Mouse (Mus musculus) heart, embryonic 12.5 days (tissue): Measurements from ENCODE around the gene Abca7. TPM values are rescaled to one million over a fixed set of nuclear protein-coding genes. Genes with fewer than 3 reads are reported as not detected.

Experiments used
- ATAC-seq: fragments of 200-750 bp; cut with Nextera tagmentation; 2 replicates; pipeline ENCODE4 v1.8.0; 2017; ENCODE audit warnings: moderate TSS enrichment, moderate library complexity; ENCODE audit not compliant: insufficient number of reproducible peaks, low FRiP score
- H3K27ac ChIP-seq: fragments of 300-500 bp; sonication (generic); 2 replicates; pipeline ENCODE4 v1.5.1; 2016; ENCODE audit warnings: mild to moderate bottlenecking, moderate library complexity; ENCODE audit not compliant: poor library complexity, severe bottlenecking
- H3K27me3 ChIP-seq: fragments of 300-500 bp; sonication (generic); replicated peaks from 2 replicates; pipeline ENCODE4 v1.6.1; 2016; ENCODE audit warnings: mild to moderate bottlenecking, moderate library complexity
- H3K36me3 ChIP-seq: fragments of 300-500 bp; sonication (generic); 2 replicates; pipeline ENCODE4 v1.6.1; 2016; ENCODE audit warnings: mild to moderate bottlenecking, moderate library complexity
- H3K4me1 ChIP-seq: fragments of 300-500 bp; sonication (generic); replicated peaks from 2 replicates; pipeline ENCODE4 v1.6.1; 2016; ENCODE audit warnings: mild to moderate bottlenecking
- H3K4me2 ChIP-seq: fragments of 300-500 bp; sonication (generic); 2 replicates; pipeline ENCODE4 v1.6.1; 2016; ENCODE audit warnings: mild to moderate bottlenecking, moderate library complexity
- H3K4me3 ChIP-seq: fragments of 300-500 bp; sonication (generic); 2 replicates; pipeline ENCODE4 v1.5.1; 2016; ENCODE audit warnings: mild to moderate bottlenecking
- H3K9ac ChIP-seq: fragments of 300-500 bp; sonication (generic); 2 replicates; pipeline ENCODE4 v1.6.1; 2016; ENCODE audit warnings: mild to moderate bottlenecking, moderate library complexity
- H3K9me3 ChIP-seq: fragments of 300-500 bp; sonication (generic); replicated peaks from 2 replicates; pipeline ENCODE4 v1.6.1; 2016; ENCODE audit warnings: mild to moderate bottlenecking, moderate library complexity
- WGBS: fragments of 180-500 bp; shearing (Covaris S2); methylation state at CpG from one replicate; pipeline ENCODE4 v1.1.7; 2016; 5-methylcytosine and 5-hydroxymethylcytosine counted together
- polyA plus RNA-seq: library from polyadenylated mRNA; unstranded; fragments of >200 nt; fragmentation: Nextera tagmentation; extraction: Ambion mirVana; gene quantifications from 2 replicates; pipeline ENCODE4 v1.2.1, GENCODE M21; 2016

Abca7 gene
- polyA plus RNA-seq, 1 experiment from 2014 or later = 5.1 TPM

GRCm38 (mm10) chr10:79985334-79986231 is 10.7 kb upstream of the Abca7 start:
- H3K4me2 ChIP-seq = peak overlapping the region; percentile 90
- peak overlapping the region; percentile 82 for H3K4me3 ChIP-seq
- H3K9me3 ChIP-seq = no peaks in the 10 kb centered on the region
- no peaks in the 10 kb centered on the region for H3K27me3 ChIP-seq
- H3K27ac ChIP-seq = peak overlapping the region; percentile 94
- WGBS = 4% methylated on average over 35 of the region's 35 CpGs
- peaks cover 67% of the 10 kb centered on the region for H3K4me1 ChIP-seq
- H3K36me3 ChIP-seq = peaks cover 10% of the 10 kb centered on the region
- peak overlapping the region; percentile 97 for H3K9ac ChIP-seq
- ATAC-seq = 0 out of 2 replicates have a peak, but pooled peaks have one; percentile 5

- H3K27ac ChIP-seq = peak overlapping the region; percentile 94
- peaks cover 11% of the 10 kb centered on the region for H3K36me3 ChIP-seq
- no peaks in the 10 kb centered on the region for H3K27me3 ChIP-seq
- peaks cover 66% of the 10 kb centered on the region for H3K4me1 ChIP-seq
- H3K9ac ChIP-seq = peak overlapping the region; percentile 73
- ATAC-seq = no peak
- peaks cover 5% of the 10 kb centered on the region; the same call in 1 of the 2 replicates for H3K9me3 ChIP-seq
- H3K4me2 ChIP-seq = peak overlapping the region; percentile 90
- 25% methylated on average over 6 of the region's 6 CpGs for WGBS
- peak overlapping the region; percentile 82; the same call in 1 of the 2 replicates for H3K4me3 ChIP-seq
These were observed 9.9 kb upstream of the Abca7 start for GRCm38 (mm10) chr10:79986232-79986878.

DNA sequence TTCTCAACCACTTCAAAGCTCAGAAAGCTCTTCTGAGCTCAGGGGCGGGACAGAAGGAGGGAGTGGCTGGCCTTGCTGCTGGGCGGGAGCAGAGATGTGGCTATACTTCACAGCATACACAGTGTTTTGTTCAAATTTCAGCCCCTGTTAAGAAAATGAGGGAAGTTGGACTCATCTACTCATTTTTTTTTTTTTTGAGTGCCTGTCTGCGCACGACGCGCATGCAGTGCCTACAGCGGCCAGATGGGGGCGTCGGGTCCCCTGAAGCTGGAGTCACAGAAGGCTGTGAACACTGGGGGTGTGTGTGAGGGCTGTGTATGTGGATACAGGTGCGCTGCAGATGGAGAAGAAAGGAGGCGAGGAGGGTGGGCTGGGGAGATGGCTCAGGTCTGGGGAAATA is 9.3 kb upstream of the Abca7 start:
- Histone ChIP-seq H3K36me3 (peaks cover 14% of the 10 kb centered on the region), H3K27me3 (no peaks in the 10 kb centered on the region), H3K27ac (peak overlapping the region; percentile 94), H3K4me3 (no peak overlapping the region), H3K4me1 (peaks cover 61% of the 10 kb centered on the region), H3K9me3 (peaks cover 7% of the 10 kb centered on the region; the same call in 1 of the 2 replicates), H3K9ac (peak overlapping the region; percentile 89), H3K4me2 (peak overlapping the region; percentile 90)
- 7% methylated on average over 11 of the region's 11 CpGs for WGBS
- no peak for ATAC-seq

DNA sequence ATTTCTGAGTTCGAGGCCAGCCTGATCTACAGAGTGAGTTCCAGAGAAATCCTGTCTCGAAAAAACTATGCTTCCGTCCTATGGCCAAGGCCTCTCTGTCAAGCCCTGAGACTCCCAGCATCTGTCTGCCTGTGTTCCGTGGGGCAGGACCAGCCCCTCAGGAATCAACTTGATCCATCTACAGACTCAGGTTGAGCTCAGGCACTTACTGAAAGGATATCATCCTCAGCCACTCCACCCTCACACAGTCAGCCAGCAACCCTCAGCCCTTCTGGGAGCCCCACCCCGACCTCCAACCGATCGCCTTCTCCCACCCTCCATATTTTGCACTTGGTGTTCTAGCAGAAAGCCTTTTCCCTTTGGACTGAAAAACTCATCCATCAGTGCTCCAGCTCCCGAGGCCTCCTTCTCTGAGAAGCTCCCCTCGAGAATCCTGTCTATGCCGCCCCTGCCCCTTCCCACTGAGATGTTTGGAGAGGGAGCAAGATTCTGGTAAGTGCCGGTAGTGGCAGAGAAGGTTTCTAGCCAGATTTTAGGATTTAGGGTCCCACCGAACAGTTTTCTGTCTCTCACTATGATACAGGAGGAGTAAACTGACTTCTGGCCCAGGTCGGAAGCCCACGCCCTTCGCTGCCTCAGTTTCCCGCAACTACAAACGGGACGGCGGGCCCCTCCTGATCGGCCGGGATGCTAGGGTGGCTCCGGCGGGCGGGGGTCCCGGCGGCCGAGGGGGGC is 8.4 kb upstream of the Abca7 start:
- Histone ChIP-seq H3K4me2 (peak overlapping the region; percentile 90), H3K36me3 (peaks cover 23% of the 10 kb centered on the region), H3K9ac (peak overlapping the region; percentile 89), H3K4me3 (peak overlapping the region; percentile 82), H3K27ac (peak overlapping the region; percentile 94), H3K9me3 (peaks cover 12% of the 10 kb centered on the region; the same call in 1 of the 2 replicates), H3K27me3 (no peaks in the 10 kb centered on the region), H3K4me1 (peaks cover 54% of the 10 kb centered on the region)
- WGBS = 8% methylated on average over 27 of the region's 27 CpGs
- no peak for ATAC-seq

- H3K9ac ChIP-seq = peak within 1 kb of the TSS; percentile 89
- ATAC-seq = peak; percentile 7; the same call in 1 of the 2 replicates
- H3K4me1 ChIP-seq = peaks cover 46% of the 10 kb centered on the region
These were observed 7.6 kb upstream of the Abca7 start, which contains the start of gene Cnn2 for GRCm38 (mm10) chr10:79988506-79989271. TSS of gene Cnn2 (plus strand) at chr10:79988584.

GRCm38 (mm10) chr10:79989272-79989786 is 7.0 kb upstream of the Abca7 start:
- Histone ChIP-seq H3K4me3 (peak overlapping the region; percentile 82), H3K4me1 (peaks cover 48% of the 10 kb centered on the region), H3K36me3 (peaks cover 37% of the 10 kb centered on the region), H3K27ac (peak overlapping the region; percentile 94), H3K9ac (peak overlapping the region; percentile 89), H3K9me3 (peaks cover 12% of the 10 kb centered on the region; the same call in 1 of the 2 replicates), H3K27me3 (no peaks in the 10 kb centered on the region), H3K4me2 (peak overlapping the region; percentile 90)
- 27% methylated on average over 8 of the region's 8 CpGs for WGBS
- ATAC-seq = no peak

More at GRCm38 (mm10) chr10:79988506-79989271, 7.6 kb upstream of the Abca7 start, which contains the start of gene Cnn2:
- Histone ChIP-seq H3K27me3 (no peaks in the 10 kb centered on the region), H3K9me3 (peaks cover 12% of the 10 kb centered on the region; the same call in 1 of the 2 replicates), H3K4me3 (peak within 1 kb of the TSS; percentile 82), H3K27ac (peak within 1 kb of the TSS; percentile 94), H3K4me2 (peak within 1 kb of the TSS; percentile 90), H3K36me3 (peaks cover 31% of the 10 kb centered on the region)
- WGBS = under 1% methylated on average over 59 of the region's 59 CpGs

- H3K27me3 ChIP-seq = no peaks in the 10 kb centered on the region
- peaks cover 43% of the 10 kb centered on the region for H3K36me3 ChIP-seq
- WGBS = 12% methylated on average over 15 of the region's 15 CpGs
- peak overlapping the region; percentile 90 for H3K4me2 ChIP-seq
- ATAC-seq = no peak
- peak overlapping the region; percentile 94 for H3K27ac ChIP-seq
- H3K9me3 ChIP-seq = peaks cover 12% of the 10 kb centered on the region; the same call in 1 of the 2 replicates
- H3K9ac ChIP-seq = peak overlapping the region; percentile 89
- peaks cover 49% of the 10 kb centered on the region for H3K4me1 ChIP-seq
- H3K4me3 ChIP-seq = peak overlapping the region; percentile 82
These were observed 6.4 kb upstream of the Abca7 start for GRCm38 (mm10) chr10:79989870-79990269.

GRCm38 (mm10) chr10:79991099-79991498 is 5.2 kb upstream of the Abca7 start:
- peaks cover 49% of the 10 kb centered on the region for H3K36me3 ChIP-seq
- H3K27ac ChIP-seq = no peak overlapping the region
- H3K4me1 ChIP-seq = peaks cover 43% of the 10 kb centered on the region
- no peak for ATAC-seq
- H3K9me3 ChIP-seq = peaks cover 12% of the 10 kb centered on the region; the same call in 1 of the 2 replicates
- H3K9ac ChIP-seq = no peak overlapping the region
- H3K27me3 ChIP-seq = no peaks in the 10 kb centered on the region
- WGBS = 72% methylated on average over 12 of the region's 12 CpGs
- H3K4me2 ChIP-seq = peak overlapping the region; percentile 37
- H3K4me3 ChIP-seq = no peak overlapping the region

DNA sequence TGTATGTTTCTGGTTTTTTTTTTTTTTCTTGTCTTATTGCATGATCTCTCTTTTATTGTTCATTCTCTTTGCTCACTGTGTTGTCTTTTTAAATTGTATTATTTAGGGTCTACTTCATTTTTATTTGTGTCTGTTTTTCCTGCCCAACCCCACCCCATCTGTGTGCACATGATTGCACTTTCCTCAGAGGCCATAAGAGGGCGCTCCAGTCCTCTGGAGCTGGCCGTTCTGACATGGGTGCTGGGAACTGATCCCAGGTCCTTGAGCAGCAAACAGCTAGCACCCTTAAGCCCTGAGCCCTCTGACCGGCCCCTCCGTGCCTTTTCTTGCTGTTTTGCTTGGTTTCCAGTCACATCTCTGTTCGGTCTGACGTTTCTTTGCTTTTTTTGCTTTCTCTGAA is 4.7 kb upstream of the Abca7 start:
- H3K27ac ChIP-seq = no peak overlapping the region
- no peak overlapping the region for H3K4me3 ChIP-seq
- no peak for ATAC-seq
- no peak overlapping the region for H3K4me2 ChIP-seq
- 88% methylated on average over 6 of the region's 6 CpGs for WGBS
- no peak overlapping the region for H3K9ac ChIP-seq
- H3K27me3 ChIP-seq = no peaks in the 10 kb centered on the region
- peaks cover 49% of the 10 kb centered on the region for H3K36me3 ChIP-seq
- peaks cover 12% of the 10 kb centered on the region; the same call in 1 of the 2 replicates for H3K9me3 ChIP-seq
- H3K4me1 ChIP-seq = peaks cover 39% of the 10 kb centered on the region
